Mouse (Mus musculus) cerebellum, postnatal 14 days (tissue): ENCODE measurements around the gene Slc10a1.

ENCODE experiments used
- DNase-seq, 2 experiments: peaks; one replicate each; pipeline ENCODE4 v3.0.0; 2021; ENCODE audit warnings: mixed read lengths in 2 of 2

Slc10a1 gene

GRCm38 (mm10) chr12:80926550-80926949, 42.0 kb downstream of the Slc10a1 start:
- no peak for DNase-seq

- DNase-seq, result no peak
Measured at GRCm38 (mm10) chr12:80925919-80926318, 42.6 kb downstream of the Slc10a1 start.

GRCm38 (mm10) chr12:80924205-80924604, 44.3 kb downstream of the Slc10a1 start:
- peak; percentile 26 to 46 for DNase-seq

GRCm38 (mm10) chr12:80923602-80924001, 44.9 kb downstream of the Slc10a1 start:
- DNase-seq, result no peak

GRCm38 (mm10) chr12:80922869-80923268, 45.6 kb downstream of the Slc10a1 start:
- peak in 1 of 2 experiments; percentile 19 for DNase-seq

GRCm38 (mm10) chr12:80921301-80921700, 47.2 kb downstream of the Slc10a1 start:
- DNase-seq, result no peak

GRCm38 (mm10) chr12:80917764-80918163, 50.7 kb downstream of the Slc10a1 start:
- peak in 1 of 2 experiments; percentile 20 for DNase-seq

- DNase-seq, result no peak
Measured at GRCm38 (mm10) chr12:80909631-80910030, 58.9 kb downstream of the Slc10a1 start.
